Mouse (Mus musculus): ENCODE results near the gene Vmn1r77. TPM values are rescaled to one million over a fixed set of nuclear protein-coding genes. Genes with fewer than 3 reads are reported as not detected.

The Vmn1r77 gene
- total RNA-seq (2023) = not detected

DNA sequence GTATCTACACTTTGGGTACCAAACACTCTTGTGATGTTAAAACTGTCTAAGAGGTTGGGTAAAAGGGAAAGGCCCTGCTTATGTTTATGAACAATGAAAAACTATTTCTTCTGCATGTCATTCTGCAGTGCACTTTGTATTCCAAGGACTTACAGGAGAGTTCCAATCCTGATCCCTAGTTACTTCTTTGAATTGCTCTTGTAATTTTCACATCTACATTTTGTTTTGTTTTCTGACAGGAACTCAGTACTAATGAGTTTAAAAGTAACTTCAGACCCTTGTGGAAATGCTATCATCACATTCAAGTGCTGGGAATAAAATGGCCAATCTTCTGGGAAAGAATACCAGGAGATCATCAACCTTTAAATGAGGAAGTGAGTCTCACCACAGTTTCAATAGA is at the start of gene Vmn1r77:
Gene Vmn1r77, plus strand, starts transcription at position 301 of the 400 bp plus-strand sequence.

Other genes with a start within 250 kb of the Vmn1r77 start
- not detected for gene Vmn1r74, start 202.8 kb upstream of the Vmn1r77 start, total RNA-seq (2023)
- not detected for gene Vmn1r75, start 162.1 kb upstream of the Vmn1r77 start, total RNA-seq (2023)
- gene Vmn1r76, start 98.5 kb upstream of the Vmn1r77 start, total RNA-seq (2023) = not detected
- not detected for gene Vmn1r78, start 113.5 kb downstream of the Vmn1r77 start, total RNA-seq (2023)
- gene Vmn1r79, start 134.5 kb downstream of the Vmn1r77 start, total RNA-seq (2023) = not detected
- not detected for gene Vmn1r80, start 152.5 kb downstream of the Vmn1r77 start, total RNA-seq (2023)
- gene Vmn1r81, start 231.5 kb downstream of the Vmn1r77 start, total RNA-seq (2023) = not detected